Mouse (Mus musculus) olfactory bulb, adult 2 months (tissue): Measurements from ENCODE around the gene Get4.

Experiments
- CTCF ChIP-seq: fragments of 200-500 bp; IDR thresholded peaks from 2 replicates; pipeline ENCODE4 v1.5.1; 2012; ENCODE audit warnings: low read depth, mild to moderate bottlenecking, low read length, moderate library complexity; ENCODE audit not compliant: insufficient read depth
- POLR2A ChIP-seq: fragments of 200-500 bp; IDR thresholded peaks from 2 replicates; pipeline ENCODE4 v1.6.1; 2012; ENCODE audit warnings: mild to moderate bottlenecking, low read depth, low read length, moderate library complexity; ENCODE audit not compliant: insufficient read depth

GRCm38 (mm10) chr5:139283460-139284180 is 31.5 kb downstream of the Get4 start:
- no peak for TF ChIP-seq POLR2A
- TF ChIP-seq CTCF: no peak
